Comparison of ENCODE assay signal across 10 mouse cellular contexts in genomic region chr13:58007256-58008037, GRCm38 (mm10).
DNase-seq lines count a peak whose midpoint lies in the region; ATAC-seq and TF ChIP-seq lines count a peak whose summit lies in the region.
"Had no signal": no experiment of that assay in that cellular context is flagged by ENCODE, and none has a peak within 500 bp of the region (broad histone marks: within the 10 kb centered on the region; RNA-seq: fewer than 3 reads in every experiment).

No protein-coding gene starts in this region.

- no peak overlapping the region for H3K4me3 ChIP-seq in hindbrain, embryonic 14.5 days (replicated peaks; ENCODE audit: low read length)
- no peak overlapping the region for H3K4me3 ChIP-seq in hindbrain, embryonic 16.5 days (ENCODE audit: low read length)
- no peak overlapping the region for H3K4me3 ChIP-seq in kidney, postnatal 0 days (replicated peaks; ENCODE audit: low read depth, low read length)
- H3K4me3 ChIP-seq: hindbrain, embryonic 13.5 days; midbrain, embryonic 13.5 days had no signal

- no peaks in the 10 kb centered on the region for H3K9me3 ChIP-seq in hindbrain, embryonic 14.5 days (ENCODE audit: control insufficient read depth, low read length)
- H3K9me3 ChIP-seq in hindbrain, embryonic 16.5 days (ENCODE audit: control insufficient read depth, low read length): no peaks in the 10 kb centered on the region
- H3K9me3 ChIP-seq in kidney, postnatal 0 days (replicated peaks; ENCODE audit: low read length): no peaks in the 10 kb centered on the region
- H3K9me3 ChIP-seq: hindbrain, embryonic 13.5 days; midbrain, embryonic 13.5 days had no signal

- 0 out of 2 replicates have a peak, but pooled peaks have one; percentile 31 for ATAC-seq in hindbrain, embryonic 14.5 days (ENCODE audit: low FRiP score)
- no peak for ATAC-seq in hindbrain, embryonic 16.5 days
- ATAC-seq in kidney, postnatal 0 days (replicated peaks; ENCODE audit: low FRiP score, low read depth): peak; percentile 36; the same call in 1 of the 2 replicates
- no peak for ATAC-seq in erythroid progenitor cell, adult 5-6 weeks (replicated peaks; ENCODE audit: low FRiP score, poor library complexity, severe bottlenecking)
- ATAC-seq: midbrain, embryonic 13.5 days had no signal

- no peak overlapping the region for H3K4me2 ChIP-seq in hindbrain, embryonic 14.5 days (replicated peaks)
- H3K4me2 ChIP-seq in hindbrain, embryonic 16.5 days (ENCODE audit: low read length): no peak overlapping the region
- peak overlapping the region; percentile 23; the same call in 1 of the 2 replicates for H3K4me2 ChIP-seq in kidney, postnatal 0 days (ENCODE audit: low read length)
- H3K4me2 ChIP-seq: hindbrain, embryonic 13.5 days; midbrain, embryonic 13.5 days had no signal

- no peaks in the 10 kb centered on the region for H3K4me1 ChIP-seq in hindbrain, embryonic 14.5 days (replicated peaks; ENCODE audit: control insufficient read depth, insufficient read depth, low read length)
- no peaks in the 10 kb centered on the region for H3K4me1 ChIP-seq in hindbrain, embryonic 16.5 days (ENCODE audit: control insufficient read depth, insufficient read depth, low read depth, low read length)
- H3K4me1 ChIP-seq in kidney, postnatal 0 days (replicated peaks; ENCODE audit: insufficient read depth, low read length): no peaks in the 10 kb centered on the region
- H3K4me1 ChIP-seq: hindbrain, embryonic 13.5 days; midbrain, embryonic 13.5 days had no signal

- 57% methylated on average over 15 of the region's 16 CpGs for WGBS in hindbrain, embryonic 14.5 days
- WGBS in hindbrain, embryonic 16.5 days: 64% methylated on average over 15 of the region's 16 CpGs
- WGBS in kidney, postnatal 0 days: 45% methylated on average over 16 of the region's 16 CpGs

- H3K27me3 ChIP-seq in hindbrain, embryonic 14.5 days (ENCODE audit: control insufficient read depth, insufficient read depth, low read length): no peaks in the 10 kb centered on the region
- no peaks in the 10 kb centered on the region for H3K27me3 ChIP-seq in hindbrain, embryonic 16.5 days (replicated peaks; ENCODE audit: control insufficient read depth, insufficient read depth, low read length)
- H3K27me3 ChIP-seq in kidney, postnatal 0 days (ENCODE audit: insufficient read depth, low read length): no peaks in the 10 kb centered on the region
- H3K27me3 ChIP-seq: hindbrain, embryonic 13.5 days; midbrain, embryonic 13.5 days had no signal

- no peak for TF ChIP-seq CTCF in kidney, postnatal 0 days (IDR thresholded peaks at IDR 0.05; ENCODE audit: low read depth)

- H3K9ac ChIP-seq in hindbrain, embryonic 14.5 days: no peak overlapping the region
- H3K9ac ChIP-seq in hindbrain, embryonic 16.5 days (ENCODE audit: low read depth, low read length): no peak overlapping the region
- no peak overlapping the region for H3K9ac ChIP-seq in kidney, postnatal 0 days (ENCODE audit: low read depth, low read length)
- H3K9ac ChIP-seq: hindbrain, embryonic 13.5 days; midbrain, embryonic 13.5 days had no signal

- H3K27ac ChIP-seq in hindbrain, embryonic 14.5 days: no peak overlapping the region
- H3K27ac ChIP-seq in hindbrain, embryonic 16.5 days (ENCODE audit: low read depth, low read length): no peak overlapping the region
- no peak overlapping the region for H3K27ac ChIP-seq in kidney, postnatal 0 days
- H3K27ac ChIP-seq: hindbrain, embryonic 13.5 days; midbrain, embryonic 13.5 days had no signal

- DNase-seq in hindbrain, embryonic 14.5 days (ENCODE audit: low spot score): no peak
- peak; percentile 51 for DNase-seq in adrenal gland, postnatal 25 days
- DNase-seq in kidney, postnatal 0 days (ENCODE audit: low spot score): peak; percentile 50
- peak; percentile 56 to 74 for DNase-seq in lung, postnatal 4 days
- no peak for DNase-seq in layer of hippocampus, postnatal 10 days (ENCODE audit: low spot score in 2 of 2)
- DNase-seq in thymus, adult 18-20 months: no peak

- peaks cover 16% of the 10 kb centered on the region for H3K36me3 ChIP-seq in hindbrain, embryonic 14.5 days (replicated peaks; ENCODE audit: control insufficient read depth, insufficient read depth)
- peaks cover 13% of the 10 kb centered on the region for H3K36me3 ChIP-seq in hindbrain, embryonic 16.5 days (ENCODE audit: control insufficient read depth, insufficient read depth, low read length)
- H3K36me3 ChIP-seq in kidney, postnatal 0 days (ENCODE audit: insufficient read depth, low read length): no peaks in the 10 kb centered on the region

Comparison
In these comparisons a context has a peak if more than half of its experiments do, and no peak if none do; other contexts are left out.
1. ATAC-seq: peak in hindbrain, embryonic 14.5 days (single experiment) and kidney, postnatal 0 days (single experiment); none in hindbrain, embryonic 16.5 days (single experiment) and erythroid progenitor cell, adult 5-6 weeks (single experiment).
2. DNase-seq: peak in adrenal gland, postnatal 25 days (single experiment), kidney, postnatal 0 days (single experiment) and lung, postnatal 4 days (2 of 2); none in hindbrain, embryonic 14.5 days (single experiment), layer of hippocampus, postnatal 10 days (0 of 2) and thymus, adult 18-20 months (0 of 2).